Mouse (Mus musculus) hindbrain, postnatal 0 days (tissue): Measurements from ENCODE around the gene Zfp526. TPM values are rescaled to one million over a fixed set of nuclear protein-coding genes. Genes with fewer than 3 reads are reported as not detected.

Source experiments
- ATAC-seq: fragments of 200-750 bp; cut with Nextera tagmentation; 2 replicates; pipeline ENCODE4 v1.8.0; 2017; ENCODE audit warnings: mild to moderate bottlenecking, moderate TSS enrichment, moderate library complexity
- DNase-seq: peaks from one replicate; pipeline ENCODE4 v3.0.0-alpha.2; 2015; ENCODE audit warnings: low spot score
- H3K27ac ChIP-seq: fragments of 300-500 bp; sonication (generic); 2 replicates; pipeline ENCODE4 v1.5.1; 2014; ENCODE audit warnings: mild to moderate bottlenecking
- H3K27me3 ChIP-seq: fragments of 300-500 bp; sonication (generic); 2 replicates; pipeline ENCODE4 v1.6.1; 2014; ENCODE audit warnings: low read length, mixed read lengths; ENCODE audit not compliant: insufficient read depth
- H3K36me3 ChIP-seq: fragments of 300-500 bp; sonication (generic); 2 replicates; pipeline ENCODE4 v1.6.1; 2014; ENCODE audit warnings: low read length, mixed read lengths; ENCODE audit not compliant: insufficient read depth
- H3K4me1 ChIP-seq: fragments of 300-500 bp; sonication (generic); 2 replicates; pipeline ENCODE4 v1.6.1; 2014; ENCODE audit warnings: antibody characterized with exemption, low read length, mixed read lengths; ENCODE audit not compliant: insufficient read depth
- H3K4me2 ChIP-seq: fragments of 300-500 bp; sonication (generic); 2 replicates; pipeline ENCODE4 v1.6.1; 2014; ENCODE audit warnings: low read depth, mild to moderate bottlenecking, low read length, moderate library complexity, mixed read lengths
- H3K4me3 ChIP-seq: fragments of 300-500 bp; sonication (generic); 2 replicates; pipeline ENCODE4 v1.5.1; 2014; ENCODE audit warnings: low read length
- H3K9ac ChIP-seq: fragments of 300-500 bp; sonication (generic); replicated peaks from 2 replicates; pipeline ENCODE4 v1.6.1; 2014; ENCODE audit warnings: mild to moderate bottlenecking, low read length, moderate library complexity, mixed read lengths
- H3K9me3 ChIP-seq: fragments of 300-500 bp; sonication (generic); 2 replicates; pipeline ENCODE4 v1.6.1; 2016; ENCODE audit warnings: low read length, mixed read lengths
- CTCF ChIP-seq: IDR thresholded peaks from 2 replicates; pipeline ENCODE4 v1.5.1; 2016; ENCODE audit warnings: antibody characterized with exemption, control low read depth, low read depth
- WGBS: fragments of 180-500 bp; shearing (Covaris S2); extraction: QIAGEN DNeasy Blood & Tissue Kit; methylation state at CpG from one replicate; pipeline ENCODE4 v1.1.7; 2014; 5-methylcytosine and 5-hydroxymethylcytosine counted together
- polyA plus RNA-seq: library from polyadenylated mRNA; unstranded; fragments of >200 nt; fragmentation: Nextera tagmentation; extraction: Ambion mirVana; gene quantifications from 2 replicates; pipeline ENCODE4 v1.2.1, GENCODE M21; 2015
- total RNA-seq: library from RNA; depleted of rRNA; stranded (reverse); fragments of >200 nt; gene quantifications from 2 replicates; pipeline ENCODE4 v1.2.3, GENCODE M21; 2014

Gene Zfp526
- total and polyA plus RNA-seq, 2 experiments from 2014 or later = 0.85 to 9.6 TPM

DNA sequence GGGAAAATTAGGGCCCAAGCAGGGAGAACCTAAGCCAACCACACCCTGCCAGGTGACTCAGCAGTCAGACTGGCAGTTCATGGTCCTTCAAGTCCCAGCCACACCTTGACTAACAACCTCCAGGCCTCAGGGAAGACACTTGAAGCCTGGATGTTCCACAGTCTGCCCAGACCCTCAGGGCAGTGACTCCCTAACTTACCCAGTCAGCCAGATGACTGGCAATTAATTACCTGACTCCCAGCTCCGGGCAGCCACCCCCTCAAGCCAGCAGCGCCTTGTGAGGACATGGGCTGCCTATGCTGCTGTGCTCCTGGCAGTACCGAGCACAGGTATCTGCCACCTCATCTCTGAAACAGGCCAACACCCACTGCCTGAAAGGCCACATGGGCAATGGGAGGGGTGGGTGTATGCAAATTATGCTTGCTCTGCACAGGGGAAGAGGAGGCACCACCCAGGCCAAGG lies 12.0 kb upstream of the Zfp526 start:
- no peak for DNase-seq
- Histone ChIP-seq H3K9me3 (no peaks in the 10 kb centered on the region), H3K36me3 (peaks cover 25% of the 10 kb centered on the region; the same call in 1 of the 2 replicates), H3K4me2 (no peak overlapping the region), H3K27ac (no peak overlapping the region), H3K4me1 (no peaks in the 10 kb centered on the region), H3K9ac (no peak overlapping the region), H3K4me3 (no peak overlapping the region), H3K27me3 (no peaks in the 10 kb centered on the region)
- no peak for TF ChIP-seq CTCF
- WGBS = 68% methylated on average over 3 of the region's 3 CpGs
- no peak for ATAC-seq

DNA sequence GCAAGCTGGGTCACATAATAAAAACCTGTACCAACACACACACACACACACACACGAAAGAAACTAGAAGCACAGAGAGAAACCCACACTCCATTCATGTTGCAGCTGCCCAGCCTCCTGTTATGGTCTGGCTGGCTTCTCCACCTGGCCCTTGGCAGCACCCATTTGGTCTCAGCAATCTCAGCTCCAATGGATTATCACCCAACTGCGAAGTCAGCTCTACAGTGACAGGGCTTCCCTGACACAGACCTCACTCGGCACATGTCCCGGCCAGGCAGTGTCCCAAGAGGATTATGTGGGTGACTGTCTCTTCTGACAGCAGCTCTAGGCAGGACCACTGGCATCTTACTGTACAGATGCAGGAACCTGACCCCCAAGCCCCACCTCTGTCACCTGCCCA lies 10.7 kb upstream of the Zfp526 start:
- ATAC-seq (no peak), DNase-seq (no peak)
- Histone ChIP-seq H3K36me3 (peaks cover 25% of the 10 kb centered on the region; the same call in 1 of the 2 replicates), H3K9me3 (no peaks in the 10 kb centered on the region), H3K27ac (no peak overlapping the region), H3K4me3 (no peak overlapping the region), H3K27me3 (no peaks in the 10 kb centered on the region), H3K9ac (no peak overlapping the region), H3K4me2 (no peak overlapping the region), H3K4me1 (no peaks in the 10 kb centered on the region)
- TF ChIP-seq CTCF = no peak
- WGBS = 86% methylated on average over 4 of the region's 4 CpGs

DNA sequence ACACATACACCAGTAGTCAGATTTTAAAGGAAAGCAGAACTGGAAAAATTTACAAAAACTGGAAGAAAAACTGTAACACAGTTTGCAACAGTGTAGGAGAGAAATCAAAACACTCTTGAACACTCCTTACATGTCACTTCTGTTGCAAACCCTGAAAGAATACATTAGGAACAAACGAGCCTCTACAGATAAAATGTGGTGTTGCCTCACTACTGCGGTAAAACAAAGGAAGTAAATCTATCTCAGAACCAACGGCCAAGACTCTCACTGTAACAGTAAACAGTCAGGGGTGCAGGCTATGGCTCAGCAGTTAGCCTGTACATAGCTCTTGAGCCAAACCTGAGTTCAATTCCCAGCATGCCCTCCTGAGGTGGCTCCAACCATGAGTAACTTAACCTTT lies 8.1 kb upstream of the Zfp526 start:
- DNase-seq (no peak), ATAC-seq (no peak)
- Histone ChIP-seq H3K4me2 (no peak overlapping the region), H3K27me3 (no peaks in the 10 kb centered on the region), H3K4me1 (no peaks in the 10 kb centered on the region), H3K36me3 (peaks cover 24% of the 10 kb centered on the region; the same call in 1 of the 2 replicates), H3K9ac (no peak overlapping the region), H3K4me3 (no peak overlapping the region), H3K9me3 (no peaks in the 10 kb centered on the region), H3K27ac (no peak overlapping the region)
- 85% methylated on average over 3 of the region's 3 CpGs for WGBS
- TF ChIP-seq CTCF = no peak

DNA sequence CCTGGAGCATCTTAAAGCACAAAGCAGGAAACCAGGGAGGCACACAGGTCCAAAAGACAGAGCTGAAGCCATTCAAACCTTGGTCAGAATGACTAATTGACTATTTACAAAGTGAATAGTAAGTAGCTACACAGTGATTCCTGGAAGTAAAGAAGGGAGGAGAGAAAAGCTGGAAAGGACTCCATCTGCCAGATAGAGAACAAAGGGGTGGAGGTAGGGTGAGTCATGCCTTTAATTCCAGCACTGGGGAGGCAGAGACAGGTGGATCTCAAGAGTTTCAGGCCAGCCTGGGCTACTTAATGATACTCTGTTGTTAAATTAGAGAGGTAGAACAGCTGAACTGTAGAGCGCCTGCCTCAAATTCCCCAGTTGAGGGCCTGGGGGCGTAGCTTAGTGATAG lies 7.1 kb upstream of the Zfp526 start:
- TF ChIP-seq CTCF = no peak
- Histone ChIP-seq H3K27ac (no peak overlapping the region), H3K4me3 (no peak overlapping the region), H3K27me3 (no peaks in the 10 kb centered on the region), H3K4me2 (no peak overlapping the region), H3K9me3 (no peaks in the 10 kb centered on the region), H3K4me1 (no peaks in the 10 kb centered on the region), H3K9ac (no peak overlapping the region), H3K36me3 (peaks cover 16% of the 10 kb centered on the region; the same call in 1 of the 2 replicates)
- no peak for ATAC-seq
- WGBS = 94% methylated on average over 2 of the region's 2 CpGs
- DNase-seq = no peak

DNA sequence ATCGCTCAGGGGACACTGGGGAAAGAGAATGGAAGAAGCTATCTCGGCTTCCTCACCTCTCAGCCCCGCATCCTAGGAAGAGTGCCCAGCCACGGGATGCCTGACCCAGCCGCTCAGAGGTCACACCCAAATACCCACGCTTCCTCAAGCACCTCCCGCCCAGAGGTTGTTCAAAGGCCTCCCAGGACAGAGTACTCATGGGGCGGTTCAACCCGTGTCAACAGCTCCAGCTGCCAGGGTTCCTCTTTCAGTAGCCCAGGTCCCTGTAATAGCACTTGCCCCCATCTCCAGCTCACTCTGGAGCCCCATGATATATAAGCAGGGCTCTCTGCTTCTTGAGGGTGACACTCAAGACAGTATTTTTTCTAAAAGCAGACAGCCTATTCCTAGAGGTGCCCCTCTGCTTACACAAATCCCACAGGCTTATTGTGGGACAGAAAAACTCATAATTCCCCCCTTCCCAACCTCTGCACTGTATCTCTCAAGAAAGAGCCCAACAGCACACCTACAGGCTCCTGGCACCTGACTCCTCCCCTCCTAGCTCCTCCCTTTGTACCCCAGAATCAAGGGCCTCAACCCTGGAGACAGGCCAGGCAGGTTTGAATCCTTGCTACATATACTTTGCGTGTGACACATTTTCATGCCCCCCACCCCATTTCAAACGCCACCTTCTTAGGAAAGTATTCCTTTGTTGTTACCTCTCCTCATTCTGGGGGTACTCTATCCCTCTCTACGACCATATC lies 3.4 kb upstream of the Zfp526 start:
- ATAC-seq (no peak), DNase-seq (no peak)
- peaks cover 17% of the 10 kb centered on the region for H3K4me1 ChIP-seq
- H3K27ac ChIP-seq = no peak overlapping the region
- WGBS = 68% methylated on average over 12 of the region's 12 CpGs
- H3K27me3 ChIP-seq = no peaks in the 10 kb centered on the region
- peak overlapping the region; percentile 78; the same call in 1 of the 2 replicates for H3K4me2 ChIP-seq
- H3K9me3 ChIP-seq = no peaks in the 10 kb centered on the region
- no peak overlapping the region for H3K4me3 ChIP-seq
- H3K36me3 ChIP-seq = no peaks in the 10 kb centered on the region; the same call in 1 of the 2 replicates
- H3K9ac ChIP-seq = 0 out of 2 replicates have a peak overlapping the region, but pooled peaks have one; percentile 13
- TF ChIP-seq CTCF = no peak

DNA sequence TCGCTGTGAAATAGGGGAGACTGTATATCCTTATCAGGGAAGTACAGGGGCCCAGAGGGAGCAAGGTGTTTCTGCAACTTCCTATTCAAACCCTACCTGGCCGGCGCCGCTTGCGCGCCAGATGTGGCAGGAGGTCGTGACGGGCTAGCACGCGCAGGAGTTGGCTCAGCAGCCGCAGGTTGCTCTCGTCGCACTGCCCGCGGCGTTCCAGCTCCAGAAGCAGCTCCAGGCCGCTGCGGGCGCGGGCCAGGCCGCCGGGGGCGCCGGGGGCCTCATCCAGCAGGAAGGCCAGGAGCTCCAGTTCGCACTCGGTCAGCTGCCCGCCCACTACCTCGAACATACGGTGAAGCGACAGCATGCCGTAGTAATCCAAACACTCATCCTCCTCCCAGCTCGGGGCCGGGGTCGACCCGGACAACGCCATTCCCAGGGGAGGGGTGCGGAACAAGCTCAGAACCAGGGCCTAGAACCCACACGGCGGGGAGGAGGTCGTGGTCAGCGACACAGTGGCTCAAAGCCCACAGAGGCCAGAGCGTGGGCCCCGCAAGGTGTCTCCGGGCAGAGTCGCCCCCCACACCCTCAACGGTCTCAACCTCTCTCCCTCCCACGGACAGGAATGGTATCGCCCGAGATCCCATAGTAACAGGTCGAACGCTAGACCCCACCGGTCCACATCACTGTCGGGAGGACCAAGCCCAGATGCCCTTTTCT lies 2.4 kb upstream of the Zfp526 start:
- peak overlapping the region; percentile 61 for H3K4me3 ChIP-seq
- DNase-seq = peak; percentile 74
- peak overlapping the region; percentile 79 for H3K27ac ChIP-seq
- no peaks in the 10 kb centered on the region for H3K9me3 ChIP-seq
- no peak for TF ChIP-seq CTCF
- peak overlapping the region; percentile 79 for H3K9ac ChIP-seq
- no peaks in the 10 kb centered on the region; the same call in 1 of the 2 replicates for H3K36me3 ChIP-seq
- peak; percentile 33 for ATAC-seq
- peaks cover 17% of the 10 kb centered on the region for H3K4me1 ChIP-seq
- peak overlapping the region; percentile 78 for H3K4me2 ChIP-seq
- no peaks in the 10 kb centered on the region for H3K27me3 ChIP-seq
- 2% methylated on average over 50 of the region's 53 CpGs for WGBS

DNA sequence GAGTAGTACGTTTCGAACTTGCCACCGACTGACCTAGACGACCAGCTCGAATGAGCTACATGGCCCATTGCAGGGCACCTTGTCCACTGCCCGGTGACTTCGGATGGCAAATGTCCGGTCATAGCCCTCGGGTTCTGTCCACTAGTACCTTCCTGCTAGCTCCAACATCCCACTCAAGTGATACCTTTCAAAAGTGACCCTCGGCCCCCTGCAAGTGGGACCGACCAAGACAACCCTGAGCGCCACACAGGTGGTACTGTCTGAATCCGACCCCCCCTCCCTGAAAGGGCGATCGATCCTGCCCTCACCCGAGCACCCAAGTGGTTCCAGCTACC lies 1.8 kb upstream of the Zfp526 start:
- TF ChIP-seq CTCF = no peak
- under 1% methylated on average over 16 of the region's 16 CpGs for WGBS
- peaks cover 4% of the 10 kb centered on the region; the same call in 1 of the 2 replicates for H3K36me3 ChIP-seq
- DNase-seq = no peak
- peak overlapping the region; percentile 61 for H3K4me3 ChIP-seq
- no peaks in the 10 kb centered on the region for H3K9me3 ChIP-seq
- no peaks in the 10 kb centered on the region for H3K27me3 ChIP-seq
- H3K27ac ChIP-seq = peak overlapping the region; percentile 79
- peak overlapping the region; percentile 78 for H3K4me2 ChIP-seq
- peak; percentile 24 for ATAC-seq
- peaks cover 17% of the 10 kb centered on the region for H3K4me1 ChIP-seq
- H3K9ac ChIP-seq = peak overlapping the region; percentile 79
